Mouse (Mus musculus) intestine, embryonic 16.5 days (tissue): ENCODE measurements around the gene Araf. TPM values are rescaled to one million over a fixed set of nuclear protein-coding genes. Genes with fewer than 3 reads are reported as not detected.
"Not testable (repeated sequence)": the region's sequence is repeated elsewhere in the genome, so short reads cannot be mapped to it uniquely, and the experiment has no call there.

ENCODE experiments used
- ATAC-seq: fragments of 200-750 bp; cut with Nextera tagmentation; 2 replicates; pipeline ENCODE4 v1.8.0; 2017; ENCODE audit warnings: moderate TSS enrichment, moderate library complexity
- H3K27ac ChIP-seq: fragments of 300-500 bp; sonication (generic); 2 replicates; pipeline ENCODE4 v1.5.1; 2014; ENCODE audit warnings: mild to moderate bottlenecking, low read length
- H3K27me3 ChIP-seq: fragments of 300-500 bp; sonication (generic); replicated peaks from 2 replicates; pipeline ENCODE4 v1.6.1; 2014; ENCODE audit warnings: low read length, control low read depth, mixed read lengths; ENCODE audit not compliant: control insufficient read depth, insufficient read depth
- H3K36me3 ChIP-seq: fragments of 300-500 bp; sonication (generic); 2 replicates; pipeline ENCODE4 v1.6.1; 2014; ENCODE audit warnings: low read length, control low read depth; ENCODE audit not compliant: control insufficient read depth, insufficient read depth
- H3K4me1 ChIP-seq: fragments of 300-500 bp; sonication (generic); 2 replicates; pipeline ENCODE4 v1.6.1; 2014; ENCODE audit warnings: low read length, control low read depth, mixed read lengths; ENCODE audit not compliant: control insufficient read depth, insufficient read depth
- H3K4me2 ChIP-seq: fragments of 300-500 bp; sonication (generic); 2 replicates; pipeline ENCODE4 v1.6.1; 2014; ENCODE audit warnings: low read depth, low read length, control low read depth
- H3K4me3 ChIP-seq: fragments of 300-500 bp; sonication (generic); 2 replicates; pipeline ENCODE4 v1.5.1; 2014; ENCODE audit warnings: mild to moderate bottlenecking, low read length
- H3K9ac ChIP-seq: fragments of 300-500 bp; sonication (generic); 2 replicates; pipeline ENCODE4 v1.6.1; 2014; ENCODE audit warnings: low read depth, low read length
- H3K9me3 ChIP-seq: fragments of 300-500 bp; sonication (generic); 2 replicates; pipeline ENCODE4 v1.6.1; 2016; ENCODE audit warnings: low read length, control low read depth; ENCODE audit not compliant: control insufficient read depth
- WGBS: fragments of 180-500 bp; shearing (Covaris S2); extraction: QIAGEN DNeasy Blood & Tissue Kit; methylation state at CpG from one replicate; pipeline ENCODE4 v1.1.7; 2014; 5-methylcytosine and 5-hydroxymethylcytosine counted together
- polyA plus RNA-seq: library from polyadenylated mRNA; unstranded; fragments of >200 nt; fragmentation: Nextera tagmentation; extraction: Ambion mirVana; gene quantifications from 2 replicates; pipeline ENCODE4 v1.2.1, GENCODE M21; 2015

Gene Araf
- polyA plus RNA-seq, 1 experiment from 2014 or later: 113 TPM

GRCm38 (mm10) chrX:20793230-20793629 lies 4.4 kb upstream of the Araf start:
- Histone ChIP-seq H3K4me1 (no peaks in the 10 kb centered on the region), H3K4me2 (no peak overlapping the region), H3K9ac (no peak overlapping the region), H3K36me3 (no peaks in the 10 kb centered on the region), H3K4me3 (no peak overlapping the region), H3K27me3 (no peaks in the 10 kb centered on the region), H3K27ac (no peak overlapping the region), H3K9me3 (no peaks in the 10 kb centered on the region)
- no peak for ATAC-seq
- 60% methylated on average over 7 of the region's 7 CpGs for WGBS

GRCm38 (mm10) chrX:20794229-20794628 lies 3.4 kb upstream of the Araf start:
- Histone ChIP-seq H3K4me2 (no peak overlapping the region), H3K36me3 (no peaks in the 10 kb centered on the region), H3K27me3 (no peaks in the 10 kb centered on the region), H3K9me3 (no peaks in the 10 kb centered on the region), H3K4me1 (no peaks in the 10 kb centered on the region), H3K4me3 (no peak overlapping the region), H3K9ac (no peak overlapping the region), H3K27ac (no peak overlapping the region)
- no peak for ATAC-seq
- 41% methylated on average over 5 of the region's 5 CpGs for WGBS

- Histone ChIP-seq H3K9ac (peak overlapping the region; percentile 60), H3K4me3 (peak overlapping the region; percentile 47), H3K27me3 (no peaks in the 10 kb centered on the region), H3K4me1 (no peaks in the 10 kb centered on the region), H3K9me3 (no peaks in the 10 kb centered on the region), H3K36me3 (no peaks in the 10 kb centered on the region), H3K4me2 (peak overlapping the region; percentile 51), H3K27ac (peak overlapping the region; percentile 75)
- peak; percentile 98 for ATAC-seq
- WGBS: 20% methylated on average over 20 of the region's 21 CpGs
Observed at GRCm38 (mm10) chrX:20798141-20798796, 655 bp downstream of the Araf start.

- Histone ChIP-seq H3K4me3 (peak overlapping the region; percentile 47), H3K9ac (peak overlapping the region; percentile 60), H3K9me3 (no peaks in the 10 kb centered on the region), H3K4me2 (peak overlapping the region; percentile 51), H3K4me1 (no peaks in the 10 kb centered on the region), H3K27ac (0 out of 2 replicates have a peak overlapping the region, but pooled peaks have one; percentile 75), H3K27me3 (no peaks in the 10 kb centered on the region), H3K36me3 (no peaks in the 10 kb centered on the region)
- peak; percentile 34; the same call in 1 of the 2 replicates for ATAC-seq
- WGBS: 25% methylated on average over 7 of the region's 7 CpGs
Observed at GRCm38 (mm10) chrX:20798797-20799147, 1.2 kb downstream of the Araf start.

GRCm38 (mm10) chrX:20801456-20801855 lies 3.8 kb downstream of the Araf start:
- Histone ChIP-seq H3K4me2 (no peak overlapping the region), H3K27ac (no peak overlapping the region), H3K4me1 (no peaks in the 10 kb centered on the region), H3K9me3 (no peaks in the 10 kb centered on the region), H3K4me3 (no peak overlapping the region), H3K27me3 (no peaks in the 10 kb centered on the region), H3K36me3 (no peaks in the 10 kb centered on the region), H3K9ac (no peak overlapping the region)
- WGBS: 76% methylated on average over 2 of the region's 2 CpGs
- no peak for ATAC-seq

GRCm38 (mm10) chrX:20804301-20804700 lies 6.7 kb downstream of the Araf start:
- H3K27ac ChIP-seq, H3K9me3 ChIP-seq, ATAC-seq, H3K9ac ChIP-seq, H3K4me1 ChIP-seq, H3K4me3 ChIP-seq, H3K36me3 ChIP-seq, H3K4me2 ChIP-seq, H3K27me3 ChIP-seq: not testable (repeated sequence)
- WGBS: 17% methylated on average over 1 of the region's 1 CpGs

- H3K27me3 ChIP-seq: no peaks in the 10 kb centered on the region
- no peaks in the 10 kb centered on the region for H3K4me1 ChIP-seq
- peak; percentile 73 for ATAC-seq
- no peaks in the 10 kb centered on the region for H3K36me3 ChIP-seq
- no peak overlapping the region for H3K27ac ChIP-seq
- H3K4me3 ChIP-seq: no peak overlapping the region
- H3K4me2 ChIP-seq: no peak overlapping the region
- 38% methylated on average over 1 of the region's 1 CpGs for WGBS
- H3K9me3 ChIP-seq: no peaks in the 10 kb centered on the region
- no peak overlapping the region for H3K9ac ChIP-seq
Observed at GRCm38 (mm10) chrX:20806295-20806694, 8.7 kb downstream of the Araf start.

GRCm38 (mm10) chrX:20816974-20817373 lies 19.4 kb downstream of the Araf start:
- Histone ChIP-seq H3K27me3 (no peaks in the 10 kb centered on the region), H3K4me2 (no peak overlapping the region), H3K9ac (no peak overlapping the region), H3K4me1 (no peaks in the 10 kb centered on the region), H3K4me3 (no peak overlapping the region), H3K27ac (no peak overlapping the region), H3K9me3 (no peaks in the 10 kb centered on the region), H3K36me3 (no peaks in the 10 kb centered on the region)
- no peak for ATAC-seq
- WGBS: 75% methylated on average over 6 of the region's 6 CpGs

GRCm38 (mm10) chrX:20819204-20819628 lies 21.6 kb downstream of the Araf start:
- 18% methylated on average over 19 of the region's 19 CpGs for WGBS
- H3K9me3 ChIP-seq: no peaks in the 10 kb centered on the region
- peak overlapping the region; percentile 66 for H3K4me2 ChIP-seq
- H3K27ac ChIP-seq: no peak overlapping the region; the same call in 1 of the 2 replicates
- H3K4me1 ChIP-seq: no peaks in the 10 kb centered on the region
- peak overlapping the region; percentile 44 for H3K4me3 ChIP-seq
- ATAC-seq: peak; percentile 95
- no peaks in the 10 kb centered on the region for H3K36me3 ChIP-seq
- peak overlapping the region; percentile 56 for H3K9ac ChIP-seq
- no peaks in the 10 kb centered on the region for H3K27me3 ChIP-seq
